Mouse (Mus musculus): ENCODE measurements around the gene Zfhx3. TPM values are rescaled to one million over a fixed set of nuclear protein-coding genes. Genes with fewer than 3 reads are reported as not detected.

Gene Zfhx3
- polyA plus RNA-seq, 1 experiment from 2014 or later = 68.4 TPM

GRCm38 (mm10) chr8:108466653-108467052, 524.2 kb downstream of the Zfhx3 start:
- no peaks in the 10 kb centered on the region for H3K27me3 ChIP-seq (ENCODE audit: control insufficient read depth, insufficient read depth, low read length)
- H3K4me1 ChIP-seq (ENCODE audit: control insufficient read depth, insufficient read depth, low read length) = peaks cover 30% of the 10 kb centered on the region
- H3K4me2 ChIP-seq (ENCODE audit: low read length) = no peak overlapping the region
- H3K27ac ChIP-seq (replicated peaks; ENCODE audit: low read depth, low read length) = peak overlapping the region; percentile 88
- no peaks in the 10 kb centered on the region for H3K9me3 ChIP-seq (ENCODE audit: control insufficient read depth, low read length)
- no peak overlapping the region for H3K4me3 ChIP-seq (replicated peaks; ENCODE audit: low read depth, low read length)
- WGBS = 34% methylated on average over 6 of the region's 6 CpGs
- no peak overlapping the region for H3K9ac ChIP-seq (replicated peaks; ENCODE audit: low read length)
- DNase-seq (peak; percentile 83), ATAC-seq (ENCODE audit: low FRiP score, low TSS enrichment) (peak; percentile 58; the same call in 1 of the 2 replicates)
- H3K36me3 ChIP-seq (ENCODE audit: control insufficient read depth, insufficient read depth, low read length) = no peaks in the 10 kb centered on the region

- peaks cover 30% of the 10 kb centered on the region for H3K4me1 ChIP-seq (ENCODE audit: control insufficient read depth, insufficient read depth, low read length)
- H3K9ac ChIP-seq (replicated peaks; ENCODE audit: low read length) = peak overlapping the region; percentile 17; the same call in 1 of the 2 replicates
- no peaks in the 10 kb centered on the region for H3K36me3 ChIP-seq (ENCODE audit: control insufficient read depth, insufficient read depth, low read length)
- no peak; the same call in 1 of the 2 replicates for ATAC-seq (ENCODE audit: low FRiP score, low TSS enrichment)
- peak; percentile 44 for DNase-seq
- H3K27ac ChIP-seq (replicated peaks; ENCODE audit: low read depth, low read length) = peak overlapping the region; percentile 88
- no peaks in the 10 kb centered on the region for H3K27me3 ChIP-seq (ENCODE audit: control insufficient read depth, insufficient read depth, low read length)
- no peaks in the 10 kb centered on the region for H3K9me3 ChIP-seq (ENCODE audit: control insufficient read depth, low read length)
- 56% methylated on average over 19 of the region's 19 CpGs for WGBS
- no peak overlapping the region for H3K4me2 ChIP-seq (ENCODE audit: low read length)
- H3K4me3 ChIP-seq (replicated peaks; ENCODE audit: low read depth, low read length) = no peak overlapping the region
Measured at GRCm38 (mm10) chr8:108467172-108468035, 525.0 kb downstream of the Zfhx3 start.

- no peak overlapping the region for H3K9ac ChIP-seq (replicated peaks; ENCODE audit: low read length)
- H3K9me3 ChIP-seq (ENCODE audit: control insufficient read depth, low read length) = no peaks in the 10 kb centered on the region
- ATAC-seq (ENCODE audit: low FRiP score, low TSS enrichment) = no peak
- H3K36me3 ChIP-seq (ENCODE audit: control insufficient read depth, insufficient read depth, low read length) = no peaks in the 10 kb centered on the region
- H3K27me3 ChIP-seq (ENCODE audit: control insufficient read depth, insufficient read depth, low read length) = no peaks in the 10 kb centered on the region
- 95% methylated on average over 3 of the region's 3 CpGs for WGBS
- H3K27ac ChIP-seq (replicated peaks; ENCODE audit: low read depth, low read length) = no peak overlapping the region
- H3K4me3 ChIP-seq (replicated peaks; ENCODE audit: low read depth, low read length) = no peak overlapping the region
- H3K4me1 ChIP-seq (ENCODE audit: control insufficient read depth, insufficient read depth, low read length) = peaks cover 30% of the 10 kb centered on the region
- no peak for DNase-seq
- H3K4me2 ChIP-seq (ENCODE audit: low read length) = no peak overlapping the region
Measured at GRCm38 (mm10) chr8:108470269-108470668, 527.8 kb downstream of the Zfhx3 start.

- Histone ChIP-seq H3K36me3 (ENCODE audit: control insufficient read depth, insufficient read depth, low read length) (no peaks in the 10 kb centered on the region), H3K9me3 (ENCODE audit: control insufficient read depth, low read length) (no peaks in the 10 kb centered on the region), H3K27ac (replicated peaks; ENCODE audit: low read depth, low read length) (no peak overlapping the region), H3K4me2 (ENCODE audit: low read length) (no peak overlapping the region), H3K4me1 (ENCODE audit: control insufficient read depth, insufficient read depth, low read length) (no peaks in the 10 kb centered on the region), H3K9ac (replicated peaks; ENCODE audit: low read length) (no peak overlapping the region), H3K27me3 (ENCODE audit: control insufficient read depth, insufficient read depth, low read length) (no peaks in the 10 kb centered on the region), H3K4me3 (replicated peaks; ENCODE audit: low read depth, low read length) (no peak overlapping the region)
- DNase-seq (no peak), ATAC-seq (ENCODE audit: low FRiP score, low TSS enrichment) (no peak)
- 86% methylated on average over 10 of the region's 10 CpGs for WGBS
Measured at GRCm38 (mm10) chr8:108474556-108474955, 532.1 kb downstream of the Zfhx3 start.

GRCm38 (mm10) chr8:108478131-108478530, 535.7 kb downstream of the Zfhx3 start:
- no peak for ATAC-seq (ENCODE audit: low FRiP score, low TSS enrichment)

GRCm38 (mm10) chr8:108480141-108480540, 537.7 kb downstream of the Zfhx3 start:
- Histone ChIP-seq H3K36me3 (ENCODE audit: control insufficient read depth, insufficient read depth, low read length) (no peaks in the 10 kb centered on the region), H3K9me3 (ENCODE audit: control insufficient read depth, low read length) (no peaks in the 10 kb centered on the region), H3K27me3 (ENCODE audit: control insufficient read depth, insufficient read depth, low read length) (no peaks in the 10 kb centered on the region), H3K4me2 (ENCODE audit: low read length) (no peak overlapping the region), H3K4me1 (ENCODE audit: control insufficient read depth, insufficient read depth, low read length) (peaks cover 28% of the 10 kb centered on the region), H3K9ac (replicated peaks; ENCODE audit: low read length) (no peak overlapping the region), H3K4me3 (replicated peaks; ENCODE audit: low read depth, low read length) (no peak overlapping the region), H3K27ac (replicated peaks; ENCODE audit: low read depth, low read length) (peak overlapping the region; percentile 97)
- ATAC-seq (ENCODE audit: low FRiP score, low TSS enrichment) (no peak), DNase-seq (peak; percentile 44)
- WGBS = 45% methylated on average over 12 of the region's 12 CpGs

More at GRCm38 (mm10) chr8:108478131-108478530, 535.7 kb downstream of the Zfhx3 start:
- H3K9me3 ChIP-seq (ENCODE audit: control insufficient read depth, low read length) = no peaks in the 10 kb centered on the region
- H3K4me2 ChIP-seq (ENCODE audit: low read length) = no peak overlapping the region
- no peaks in the 10 kb centered on the region for H3K27me3 ChIP-seq (ENCODE audit: control insufficient read depth, insufficient read depth, low read length)
- no peaks in the 10 kb centered on the region for H3K36me3 ChIP-seq (ENCODE audit: control insufficient read depth, insufficient read depth, low read length)
- H3K4me3 ChIP-seq (replicated peaks; ENCODE audit: low read depth, low read length) = no peak overlapping the region
- 94% methylated on average over 8 of the region's 8 CpGs for WGBS
- DNase-seq = no peak
- no peak overlapping the region for H3K9ac ChIP-seq (replicated peaks; ENCODE audit: low read length)
- no peak overlapping the region for H3K27ac ChIP-seq (replicated peaks; ENCODE audit: low read depth, low read length)
- peaks cover 20% of the 10 kb centered on the region for H3K4me1 ChIP-seq (ENCODE audit: control insufficient read depth, insufficient read depth, low read length)

GRCm38 (mm10) chr8:108481167-108481815, 538.8 kb downstream of the Zfhx3 start:
- Histone ChIP-seq H3K4me1 (ENCODE audit: control insufficient read depth, insufficient read depth, low read length) (peaks cover 28% of the 10 kb centered on the region), H3K27ac (replicated peaks; ENCODE audit: low read depth, low read length) (peak overlapping the region; percentile 97), H3K4me2 (ENCODE audit: low read length) (peak overlapping the region; percentile 23; the same call in 1 of the 2 replicates), H3K9me3 (ENCODE audit: control insufficient read depth, low read length) (no peaks in the 10 kb centered on the region), H3K36me3 (ENCODE audit: control insufficient read depth, insufficient read depth, low read length) (no peaks in the 10 kb centered on the region), H3K27me3 (ENCODE audit: control insufficient read depth, insufficient read depth, low read length) (no peaks in the 10 kb centered on the region), H3K4me3 (replicated peaks; ENCODE audit: low read depth, low read length) (no peak overlapping the region), H3K9ac (replicated peaks; ENCODE audit: low read length) (peak overlapping the region; percentile 29; the same call in 1 of the 2 replicates)
- ATAC-seq (ENCODE audit: low FRiP score, low TSS enrichment) = peak; percentile 96
- DNase-seq = peak; percentile 92
- WGBS = 10% methylated on average over 11 of the region's 11 CpGs

DNA sequence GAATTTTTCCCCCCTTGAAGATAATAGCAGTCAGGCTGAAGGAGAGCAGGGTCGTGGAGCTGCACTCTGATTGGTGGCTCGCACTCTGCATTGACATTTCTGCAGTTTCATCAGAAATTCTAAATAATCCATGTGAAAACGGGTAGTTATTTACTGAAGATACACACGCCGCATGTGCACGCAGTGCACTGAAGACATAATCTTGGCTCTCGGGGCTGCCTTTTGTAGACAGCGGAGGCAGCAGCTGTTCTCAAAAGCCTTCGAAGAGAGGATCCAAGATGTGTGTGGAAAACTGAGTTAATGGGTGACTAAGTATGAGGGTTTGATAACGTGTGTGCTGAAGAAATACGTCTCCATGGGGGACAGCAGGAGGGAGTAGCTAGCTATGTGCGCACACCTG, 553.7 kb downstream of the Zfhx3 start:
- 0 out of 2 replicates have a peak overlapping the region, but pooled peaks have one; percentile 9 for H3K4me2 ChIP-seq (ENCODE audit: low read length)
- H3K9ac ChIP-seq (replicated peaks; ENCODE audit: low read length) = no peak overlapping the region; the same call in 1 of the 2 replicates
- WGBS = 52% methylated on average over 12 of the region's 12 CpGs
- peaks cover 18% of the 10 kb centered on the region for H3K4me1 ChIP-seq (ENCODE audit: control insufficient read depth, insufficient read depth, low read length)
- H3K36me3 ChIP-seq (ENCODE audit: control insufficient read depth, insufficient read depth, low read length) = no peaks in the 10 kb centered on the region
- ATAC-seq (ENCODE audit: low FRiP score, low TSS enrichment) (no peak), DNase-seq (peak; percentile 57)
- H3K9me3 ChIP-seq (ENCODE audit: control insufficient read depth, low read length) = no peaks in the 10 kb centered on the region
- no peak overlapping the region for H3K4me3 ChIP-seq (replicated peaks; ENCODE audit: low read depth, low read length)
- no peaks in the 10 kb centered on the region for H3K27me3 ChIP-seq (ENCODE audit: control insufficient read depth, insufficient read depth, low read length)
- peak overlapping the region; percentile 77 for H3K27ac ChIP-seq (replicated peaks; ENCODE audit: low read depth, low read length)
